Mouse (Mus musculus) T-helper 1 cell (primary cell): ENCODE measurements around the gene Mpc1.
"Not testable (repeated sequence)": the region's sequence is repeated elsewhere in the genome, so short reads cannot be mapped to it uniquely, and the experiment has no call there.

Experiments used
- in situ Hi-C: fragments of 300-600 bp; cut with MboI, MseI; formaldehyde crosslinking; loops from one replicate; pipeline ENCODE4 v1.15.1; 2025; ENCODE audit warnings: high pct_unique_total_duplicates

Mpc1 gene

GRCm38 (mm10) chr17:8328511-8329174 lies 45.9 kb downstream of the Mpc1 start:
- in situ Hi-C loops = no loop called here

- in situ Hi-C loops = no loop called here
These were observed 47.9 kb downstream of the Mpc1 start for GRCm38 (mm10) chr17:8330602-8331001.

- in situ Hi-C loops = not testable (repeated sequence)
These were observed 54.5 kb downstream of the Mpc1 start, which contains the start of gene Prr18 for GRCm38 (mm10) chr17:8337159-8337558. TSS of gene Prr18 (plus strand) at chr17:8337459.

- in situ Hi-C loops = no loop called here
These were observed 57.1 kb downstream of the Mpc1 start for GRCm38 (mm10) chr17:8339666-8340374.

DNA sequence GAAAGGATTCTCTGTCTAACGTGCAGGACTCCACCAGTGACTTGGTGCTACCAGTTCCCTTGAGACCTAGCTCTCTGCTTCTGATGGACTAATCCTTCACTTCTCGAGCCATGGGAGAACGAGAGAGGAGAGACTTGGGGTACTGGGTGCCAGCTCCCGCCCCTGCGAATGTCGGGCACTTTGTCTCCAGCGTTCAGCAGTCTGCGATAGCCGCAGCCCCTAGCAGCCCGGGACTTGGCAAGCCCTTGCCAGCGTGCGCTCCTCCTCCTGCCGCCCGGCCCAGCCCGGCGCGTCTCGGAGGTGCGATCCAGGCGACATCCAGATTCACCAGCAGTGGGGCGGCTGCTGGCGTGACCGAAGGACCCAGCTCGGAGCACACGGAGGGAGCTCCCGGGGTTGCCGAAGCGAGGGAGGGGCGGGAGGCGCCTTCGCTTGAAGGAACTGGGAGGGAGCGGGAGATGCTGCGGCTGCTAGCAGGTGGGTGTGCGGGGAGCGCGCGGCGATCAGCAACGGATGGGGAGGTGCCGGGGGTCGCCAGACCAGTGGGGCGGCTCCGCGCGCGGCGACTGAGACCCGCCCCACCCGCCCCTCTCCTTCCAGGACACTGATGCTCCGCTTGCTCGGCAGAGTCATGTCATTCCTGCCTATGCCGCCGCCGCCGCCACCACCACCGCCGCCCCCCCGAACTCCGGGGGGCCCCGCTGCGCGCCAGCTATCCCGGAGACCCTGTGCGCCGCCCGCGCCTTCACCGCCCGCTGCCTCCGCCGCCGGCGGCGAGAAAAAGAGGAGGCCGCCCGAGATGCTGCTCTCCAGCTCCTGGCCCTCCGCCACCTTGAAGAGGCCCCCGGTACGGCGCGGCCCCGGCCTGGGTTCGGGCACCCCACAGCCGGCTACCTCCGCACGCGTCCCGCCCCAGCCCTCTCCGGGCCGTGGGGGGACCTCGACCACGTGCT lies 58.0 kb downstream of the Mpc1 start:
- in situ Hi-C loops = no loop called here

GRCm38 (mm10) chr17:8341360-8341963 lies 58.8 kb downstream of the Mpc1 start:
- in situ Hi-C loops = no loop called here

GRCm38 (mm10) chr17:8342706-8343105 lies 60.0 kb downstream of the Mpc1 start:
- in situ Hi-C loops = no loop called here

DNA sequence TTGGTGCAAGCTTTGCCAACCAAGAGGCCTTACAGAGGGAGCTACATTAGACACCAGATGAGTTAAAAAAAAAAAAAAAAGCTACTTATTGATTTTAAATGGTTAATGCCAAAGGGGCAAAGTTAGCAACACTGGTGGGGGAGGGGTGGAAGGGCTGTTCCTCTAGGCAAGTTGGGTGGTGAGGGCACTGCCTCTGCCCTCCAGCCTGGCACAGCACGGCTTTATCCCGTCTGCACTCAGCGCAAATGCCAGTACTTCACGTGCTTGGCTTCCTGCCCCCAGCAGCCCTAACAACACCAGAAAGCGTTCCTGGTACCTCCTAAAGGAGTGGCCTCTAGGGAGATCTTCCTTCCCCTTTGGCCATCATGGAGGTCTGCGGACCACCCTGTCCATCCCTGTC lies 60.7 kb downstream of the Mpc1 start:
- in situ Hi-C loops = no loop called here
